Mouse (Mus musculus) layer of hippocampus, adult 9-10 months (tissue): ENCODE data around the gene Vps35l.
A peak's percentile ranks its signal among the peaks of the same experiment; 100 is the strongest.

ENCODE experiments used
- DNase-seq: peaks from one replicate; pipeline ENCODE4 v3.0.0; 2022; ENCODE audit warnings: low spot score

Gene Vps35l

DNA sequence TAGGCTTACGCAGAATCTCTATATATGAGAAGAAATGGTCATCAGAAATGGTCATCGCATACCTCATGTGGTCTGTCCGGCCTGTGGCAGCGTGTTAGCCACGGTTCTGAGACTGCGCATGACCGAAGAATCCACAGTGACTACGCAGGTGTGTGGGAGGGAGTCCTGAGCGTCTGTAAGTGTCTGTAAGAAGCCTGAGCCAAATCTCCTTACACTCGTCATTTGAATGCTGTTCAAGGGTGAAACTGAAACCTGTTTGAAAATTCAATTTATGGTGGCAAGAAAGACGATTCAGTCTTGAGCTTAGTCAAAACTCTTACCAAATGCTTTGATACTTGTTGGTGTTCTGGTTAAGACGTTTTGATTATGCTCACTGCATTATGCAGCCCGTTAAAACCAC, 6.8 kb upstream of the Vps35l start:
- no peak for DNase-seq

- DNase-seq, result no peak
Observed at GRCm38 (mm10) chr7:118738730-118739129, 1.3 kb upstream of the Vps35l start.

- DNase-seq, result peak; percentile 91
Observed at GRCm38 (mm10) chr7:118740532-118741338, 709 bp downstream of the Vps35l start.

GRCm38 (mm10) chr7:118742278-118742677, 2.3 kb downstream of the Vps35l start:
- DNase-seq, result no peak

DNA sequence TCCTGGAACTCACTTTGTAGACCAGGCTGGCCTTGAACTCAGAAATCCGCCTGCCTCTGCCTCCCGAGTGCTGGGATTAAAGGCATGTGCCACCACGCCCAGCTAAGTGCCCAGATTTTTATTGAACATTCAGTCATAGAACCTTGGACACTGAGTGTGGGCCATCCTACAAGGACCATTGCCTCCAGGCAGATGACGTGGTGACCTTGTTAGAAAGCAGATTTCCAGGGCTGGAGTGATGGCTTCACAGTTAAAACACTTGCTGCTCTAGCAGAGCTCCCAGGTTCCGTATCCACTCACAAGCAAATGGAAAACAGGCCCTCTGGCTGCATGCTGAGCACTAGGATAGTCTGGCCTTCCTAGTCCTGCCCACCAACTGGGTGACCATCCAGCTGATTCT, 4.7 kb downstream of the Vps35l start:
- DNase-seq, result no peak

DNA sequence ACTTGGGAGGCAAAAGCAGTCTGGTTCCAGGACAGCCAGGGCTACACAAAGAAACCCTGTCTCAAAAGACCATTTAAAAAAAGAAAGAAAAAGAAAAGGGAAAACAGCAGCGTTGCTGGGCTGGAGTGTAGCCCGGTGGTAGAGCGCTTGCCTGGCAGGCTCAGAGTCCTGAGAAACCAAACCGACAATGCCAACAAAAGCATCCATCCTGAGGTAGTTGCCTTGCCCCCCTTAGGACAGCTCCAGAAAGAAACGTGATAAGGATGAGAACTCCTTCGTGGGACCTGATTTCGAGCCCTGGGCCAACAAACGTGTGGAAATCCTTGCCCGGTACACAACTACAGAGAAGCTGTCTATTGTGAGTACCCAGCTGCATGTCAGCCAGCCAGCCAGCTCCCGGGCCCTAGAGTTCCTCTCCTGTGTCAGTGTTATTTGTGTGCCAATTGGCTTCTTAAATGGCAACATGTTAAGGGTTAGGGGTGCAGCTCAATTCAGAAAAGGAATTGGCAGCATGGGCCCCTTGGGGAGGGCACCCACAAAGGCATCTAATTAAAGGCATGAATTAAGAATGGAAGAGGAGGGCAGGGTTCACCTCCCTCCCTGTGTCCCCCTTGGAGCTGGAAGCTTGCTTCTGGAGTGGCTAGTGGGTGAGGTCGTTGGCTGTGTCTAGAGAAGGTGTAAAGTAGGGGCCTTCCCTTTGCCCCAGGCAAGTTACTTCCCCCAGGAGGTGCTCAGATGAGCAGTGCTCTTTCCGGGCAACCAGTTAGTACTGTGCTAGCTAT, 8.1 kb downstream of the Vps35l start:
- DNase-seq, result no peak

DNA sequence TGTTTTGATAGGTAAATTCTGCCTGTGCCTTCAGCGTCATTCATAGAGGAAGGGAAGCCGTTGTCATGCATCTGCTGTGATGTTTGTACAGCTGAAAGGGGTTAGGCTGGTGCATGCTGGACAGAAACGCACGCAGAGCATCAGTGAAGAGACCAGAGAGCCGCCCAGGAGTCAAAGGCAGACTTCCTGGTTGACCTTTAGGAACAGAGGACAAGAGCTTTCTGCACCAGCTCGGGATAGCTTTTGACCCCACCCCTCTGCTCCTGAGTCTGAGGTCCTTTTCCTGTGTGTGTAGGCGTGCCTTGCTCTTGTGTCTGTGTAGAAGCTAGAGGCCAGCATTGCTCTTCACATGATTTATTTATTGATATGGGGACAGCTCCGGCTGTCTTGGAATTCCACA, 9.7 kb downstream of the Vps35l start:
- no peak for DNase-seq

DNA sequence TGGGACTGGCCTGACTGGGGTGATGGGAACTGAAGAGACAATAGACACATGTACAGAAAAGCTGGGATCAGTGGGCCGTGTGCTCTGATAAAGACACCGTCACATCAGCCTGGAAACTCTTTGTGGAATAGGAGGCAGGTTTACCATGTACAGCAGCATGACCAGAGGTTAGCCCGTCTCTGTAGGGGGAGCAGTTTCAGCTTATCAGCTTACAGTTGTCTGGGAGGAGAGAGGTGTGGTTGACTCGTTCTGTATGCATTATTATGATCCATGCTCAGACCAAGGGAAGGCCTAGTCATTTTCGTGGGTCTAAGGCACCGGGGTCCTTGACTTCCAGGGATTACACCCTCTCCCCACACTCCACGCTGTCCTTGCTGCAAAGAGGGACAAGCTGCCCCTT, 11.6 kb downstream of the Vps35l start:
- DNase-seq, result no peak

DNA sequence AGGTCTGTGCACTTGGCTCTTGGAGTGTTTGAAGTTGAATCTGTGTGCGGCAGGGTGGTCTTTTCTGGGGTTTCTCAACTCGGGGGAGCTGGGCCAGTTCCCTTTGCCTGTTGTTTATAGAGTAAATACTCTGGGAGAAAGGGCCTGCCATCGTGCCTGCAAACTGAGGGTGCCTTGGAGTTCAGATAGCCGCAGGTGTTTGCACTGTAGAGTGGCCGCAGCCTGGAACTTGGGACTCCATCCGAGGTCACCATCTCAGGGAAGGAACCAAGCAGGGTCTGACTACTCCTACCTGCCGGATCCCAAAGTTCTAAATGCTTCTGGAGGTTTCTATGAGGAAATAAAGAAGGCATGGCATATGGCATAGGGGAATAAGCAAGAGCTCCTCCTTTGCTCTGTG, 15.7 kb downstream of the Vps35l start:
- no peak for DNase-seq

GRCm38 (mm10) chr7:118756490-118757265, 16.7 kb downstream of the Vps35l start:
- no peak for DNase-seq

DNA sequence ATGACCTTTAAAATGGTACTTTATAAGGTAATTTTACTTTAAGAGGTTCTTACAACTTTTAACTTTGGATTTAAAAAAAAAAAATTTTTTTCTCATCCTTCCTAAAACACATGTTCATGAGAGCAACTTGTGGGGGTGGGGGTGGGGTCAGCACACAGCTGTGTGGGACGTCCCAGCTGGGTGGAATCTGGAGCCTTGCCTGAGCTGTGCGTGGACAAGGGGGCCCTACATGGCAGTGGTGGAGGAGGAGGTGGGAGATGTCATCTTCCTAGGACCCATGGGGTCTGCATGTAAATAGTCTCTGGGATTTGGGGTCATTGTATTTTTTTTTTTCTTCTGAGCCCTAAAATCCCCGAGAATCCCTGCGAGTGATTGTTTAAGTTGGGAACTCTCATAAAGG, 18.3 kb downstream of the Vps35l start:
- no peak for DNase-seq

- DNase-seq, result no peak
Observed at GRCm38 (mm10) chr7:118759372-118759771, 19.3 kb downstream of the Vps35l start.

GRCm38 (mm10) chr7:118763939-118764338, 23.9 kb downstream of the Vps35l start:
- DNase-seq, result no peak

DNA sequence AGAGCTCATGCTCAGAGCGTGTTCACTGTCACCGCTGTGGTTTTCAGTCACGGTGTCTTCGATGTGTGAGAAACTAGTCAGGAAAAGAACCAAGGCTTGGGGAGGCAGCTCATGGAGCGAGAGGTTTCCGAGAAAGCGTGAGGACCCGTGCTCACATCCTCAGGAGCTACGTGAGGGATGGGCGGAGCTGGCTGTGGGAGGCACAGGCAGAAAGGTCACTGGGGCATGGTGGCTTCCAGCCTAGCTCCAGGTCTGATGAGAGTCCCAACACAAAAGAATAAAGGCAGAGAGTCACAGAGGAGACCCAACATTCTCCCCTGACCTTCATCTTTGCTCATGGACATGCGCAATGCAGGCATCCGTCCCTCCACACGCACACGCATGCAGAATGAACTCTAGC, 24.7 kb downstream of the Vps35l start:
- DNase-seq, result no peak

- no peak for DNase-seq
Observed at GRCm38 (mm10) chr7:118765604-118766003, 25.6 kb downstream of the Vps35l start.

GRCm38 (mm10) chr7:118766119-118766833, 26.2 kb downstream of the Vps35l start:
- peak; percentile 57 for DNase-seq

- DNase-seq, result no peak
Observed at GRCm38 (mm10) chr7:118766834-118767224, 26.8 kb downstream of the Vps35l start.

GRCm38 (mm10) chr7:118769208-118769607, 29.2 kb downstream of the Vps35l start:
- no peak for DNase-seq

- no peak for DNase-seq
Observed at GRCm38 (mm10) chr7:118769655-118770054, 29.6 kb downstream of the Vps35l start.

DNA sequence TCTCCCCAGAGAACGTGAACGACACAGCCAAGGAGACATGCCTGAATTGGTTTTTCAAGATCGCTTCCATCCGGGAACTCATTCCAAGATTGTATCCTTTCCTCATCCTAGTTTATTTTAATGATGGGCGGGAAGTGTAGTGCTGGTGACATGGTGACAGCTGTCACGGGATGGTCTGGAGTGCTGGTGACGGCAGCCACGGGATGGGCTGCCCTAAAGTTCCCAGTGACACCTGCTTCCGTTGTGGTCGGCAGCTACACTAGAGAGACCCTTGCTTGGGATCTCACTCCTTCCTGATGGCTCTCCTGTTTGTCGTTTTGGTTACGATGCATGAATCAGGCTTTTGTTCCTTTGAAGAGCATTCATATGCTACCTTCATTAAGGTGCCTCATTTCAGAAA, 33.0 kb downstream of the Vps35l start:
- no peak for DNase-seq

GRCm38 (mm10) chr7:118775991-118776390, 36.0 kb downstream of the Vps35l start:
- DNase-seq, result no peak

- DNase-seq, result no peak
Observed at GRCm38 (mm10) chr7:118776491-118776890, 36.5 kb downstream of the Vps35l start.
